Mouse (Mus musculus) right cerebral cortex, postnatal 10 days (tissue): Measurements from ENCODE around the gene Baiap2l1.

Experiments
- DNase-seq, 2 experiments: peaks; one replicate each; pipeline ENCODE4 v3.0.0; 2021; ENCODE audit warnings: low spot score in 2 of 2

Baiap2l1 gene

DNA sequence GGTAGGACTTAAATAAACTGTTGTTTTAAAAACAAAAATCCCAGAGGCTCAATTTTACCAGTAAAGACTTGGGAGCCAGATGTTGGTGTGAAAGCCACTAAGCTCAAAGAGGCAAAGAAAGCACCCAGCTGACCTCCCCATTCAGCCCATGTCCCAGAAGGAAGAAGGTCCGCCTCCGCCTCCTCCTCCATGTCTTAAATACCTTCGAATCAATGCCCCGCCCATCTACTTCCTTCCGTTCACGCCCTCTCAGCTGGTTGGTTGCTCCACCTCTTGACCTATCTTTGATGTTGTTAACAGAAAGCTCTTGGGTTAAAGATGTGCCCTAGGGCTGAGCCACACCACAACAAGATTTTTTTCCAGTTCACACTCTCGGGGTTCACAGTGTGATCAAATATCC is 127.7 kb downstream of the Baiap2l1 start:
- no peak for DNase-seq

DNA sequence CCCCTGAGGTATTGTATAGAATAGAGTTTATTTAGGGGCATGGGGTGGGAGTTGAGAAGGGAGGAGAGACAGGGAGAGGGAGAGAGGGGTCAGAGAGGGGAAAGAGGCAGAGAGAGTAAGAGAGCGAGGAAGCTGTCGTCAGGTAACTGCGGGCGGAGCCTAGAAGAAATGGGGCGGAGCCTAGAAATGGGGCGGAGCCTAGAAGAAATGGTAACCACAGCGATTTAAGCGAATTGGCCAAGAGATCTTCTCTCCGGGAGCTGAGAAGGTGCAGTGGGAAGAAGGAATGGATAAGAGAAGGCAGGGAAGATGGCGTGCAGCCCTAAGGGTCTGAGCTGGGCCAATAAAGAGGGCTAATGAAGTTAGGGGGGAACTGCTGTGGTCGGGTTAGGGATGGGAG is 131.7 kb downstream of the Baiap2l1 start:
- DNase-seq, result no peak

GRCm38 (mm10) chr5:144223899-144224816 is 133.8 kb downstream of the Baiap2l1 start:
- DNase-seq, result no peak

DNA sequence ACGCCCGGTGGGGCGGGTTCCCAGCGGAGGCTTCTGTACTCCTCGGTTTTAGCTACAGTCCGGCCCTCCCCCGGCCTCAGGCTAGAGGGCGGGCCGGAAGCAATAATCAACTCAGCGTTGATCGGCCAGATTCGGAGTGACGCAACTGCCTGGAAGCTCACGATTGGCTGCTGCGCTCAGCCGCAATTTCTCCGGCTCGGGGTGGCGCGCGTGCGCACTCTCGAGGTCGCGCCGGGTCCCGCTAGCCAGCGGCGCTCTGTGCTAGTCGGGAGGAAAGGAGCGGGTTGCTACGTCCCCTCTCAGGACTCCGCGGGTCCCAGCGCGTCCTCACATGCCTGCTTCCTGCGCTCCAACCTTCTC is 134.4 kb downstream of the Baiap2l1 start, which contains the start of gene Tecpr1:
Gene Tecpr1, minus strand, starts transcription at position 113 of the 360 bp plus-strand sequence.
- DNase-seq, result peak; percentile 97

GRCm38 (mm10) chr5:144222811-144223502 is 135.0 kb downstream of the Baiap2l1 start:
- DNase-seq, result no peak

DNA sequence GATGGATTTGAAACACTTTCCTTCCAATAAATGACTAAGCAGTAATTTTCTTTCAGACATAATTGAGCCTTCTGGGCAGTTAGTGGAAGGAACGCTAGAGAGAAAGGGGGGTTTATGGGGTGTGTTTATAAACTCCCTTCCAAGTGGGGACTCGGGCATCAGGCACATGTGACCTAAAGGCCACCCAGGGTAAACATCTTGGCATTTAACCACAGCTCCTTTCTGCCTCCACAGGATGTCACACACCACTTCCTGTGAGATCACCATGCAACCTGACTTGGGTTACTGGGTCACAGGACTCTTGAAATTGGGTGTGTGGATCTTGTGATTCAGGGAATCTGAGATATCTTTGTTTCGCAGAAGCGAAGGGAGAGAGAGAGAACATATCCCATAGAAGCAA is 136.6 kb downstream of the Baiap2l1 start:
- no peak for DNase-seq

DNA sequence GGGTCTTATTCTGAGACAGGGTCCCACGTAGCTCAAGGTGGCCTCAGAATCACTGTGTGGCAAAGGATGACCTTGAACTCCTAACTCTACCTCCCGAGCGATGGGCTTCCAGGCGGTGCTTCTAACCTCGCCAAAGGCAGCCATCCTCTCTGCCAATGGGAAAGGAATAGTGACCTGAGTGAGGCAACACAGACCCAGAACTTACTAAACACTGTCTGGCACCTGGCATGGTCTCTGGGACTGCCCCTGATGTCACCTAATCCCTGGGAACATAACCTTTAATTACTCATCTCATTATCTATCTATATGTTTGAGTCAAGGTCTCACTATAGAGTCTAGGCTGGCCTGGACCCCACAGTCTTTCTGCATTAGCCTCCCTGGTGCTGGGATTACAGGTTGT is 138.0 kb downstream of the Baiap2l1 start:
- DNase-seq, result no peak

- no peak for DNase-seq
Observed at GRCm38 (mm10) chr5:144219306-144219705, 138.6 kb downstream of the Baiap2l1 start.

DNA sequence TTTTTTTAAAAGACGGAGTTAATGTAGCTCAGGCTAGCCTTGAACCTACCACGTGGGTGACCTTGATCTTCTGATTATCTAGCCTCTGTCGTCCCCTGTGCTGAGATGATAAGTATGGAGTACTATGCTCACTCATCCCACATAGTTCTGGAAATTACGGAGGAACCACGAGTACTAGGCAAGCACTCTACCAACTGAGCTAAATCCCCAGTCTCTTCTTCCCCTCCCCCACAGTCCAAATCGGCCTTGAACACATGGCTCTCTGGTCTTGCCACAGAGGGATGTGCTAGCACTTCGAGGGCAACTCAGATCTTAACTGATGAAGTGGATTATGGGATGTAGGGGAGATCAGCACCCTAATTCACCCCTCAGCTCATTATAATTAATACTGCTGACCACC is 139.9 kb downstream of the Baiap2l1 start:
- DNase-seq, result no peak

GRCm38 (mm10) chr5:144215992-144216391 is 141.9 kb downstream of the Baiap2l1 start:
- no peak for DNase-seq
